Mouse (Mus musculus) megakaryocyte-erythroid progenitor cell, adult 5-6 weeks (primary cell): Measurements from ENCODE around the gene Mc1r. TPM values are rescaled to one million over a fixed set of nuclear protein-coding genes. Genes with fewer than 3 reads are reported as not detected.
"Not testable (repeated sequence)": the region's sequence is repeated elsewhere in the genome, so short reads cannot be mapped to it uniquely, and the experiment has no call there.

ENCODE experiments used
- ATAC-seq: replicated peaks from 2 replicates; pipeline ENCODE4 v1.8.0; 2016; ENCODE audit warnings: mild to moderate bottlenecking, inconsistent platforms; ENCODE audit not compliant: severe bottlenecking, poor library complexity, low FRiP score, low TSS enrichment
- total RNA-seq, 2 experiments: library from RNA; stranded (forward) in 1 of 2; stranded (reverse) in 1 of 2; fragments of 200-1000, 215-1000 nt in 1 of 2; fragments of >200 nt in 1 of 2; fragmentation: Nextera tagmentation in 1 of 2; gene quantifications; 2 replicates each; pipeline ENCODE4 v1.2.3; 2014 to 2017

Mc1r gene
- total RNA-seq, 2 experiments from 2014 or later = 1.7 TPM; not detected in 1

DNA sequence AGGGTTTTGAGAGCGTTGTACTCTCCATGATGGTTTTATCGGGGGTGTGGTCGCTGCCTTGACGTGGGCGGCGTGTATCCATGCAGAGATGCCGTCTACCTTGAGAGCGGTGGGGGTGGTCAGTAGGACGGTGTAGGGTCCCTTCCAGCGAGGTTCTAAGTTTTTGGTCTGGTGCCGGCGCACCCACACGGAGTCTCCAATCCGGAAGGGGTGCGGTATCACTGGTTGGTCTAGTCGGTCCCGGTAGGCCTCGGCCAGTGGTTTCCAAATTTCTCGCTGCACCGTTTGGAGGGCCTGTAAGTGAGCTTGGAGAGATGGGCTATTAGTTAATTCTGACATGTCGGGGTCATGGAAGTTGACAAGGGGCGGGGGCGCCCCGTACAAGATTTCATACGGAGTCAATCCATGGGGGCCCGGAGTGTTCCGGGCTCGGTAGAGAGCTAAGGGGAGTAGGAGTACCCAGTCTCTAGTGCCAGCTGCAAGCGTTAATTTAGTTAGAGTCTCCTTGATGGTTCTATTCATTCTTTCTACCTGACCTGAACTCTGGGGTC lies 21.5 kb downstream of the Mc1r start:
- ATAC-seq = no peak

DNA sequence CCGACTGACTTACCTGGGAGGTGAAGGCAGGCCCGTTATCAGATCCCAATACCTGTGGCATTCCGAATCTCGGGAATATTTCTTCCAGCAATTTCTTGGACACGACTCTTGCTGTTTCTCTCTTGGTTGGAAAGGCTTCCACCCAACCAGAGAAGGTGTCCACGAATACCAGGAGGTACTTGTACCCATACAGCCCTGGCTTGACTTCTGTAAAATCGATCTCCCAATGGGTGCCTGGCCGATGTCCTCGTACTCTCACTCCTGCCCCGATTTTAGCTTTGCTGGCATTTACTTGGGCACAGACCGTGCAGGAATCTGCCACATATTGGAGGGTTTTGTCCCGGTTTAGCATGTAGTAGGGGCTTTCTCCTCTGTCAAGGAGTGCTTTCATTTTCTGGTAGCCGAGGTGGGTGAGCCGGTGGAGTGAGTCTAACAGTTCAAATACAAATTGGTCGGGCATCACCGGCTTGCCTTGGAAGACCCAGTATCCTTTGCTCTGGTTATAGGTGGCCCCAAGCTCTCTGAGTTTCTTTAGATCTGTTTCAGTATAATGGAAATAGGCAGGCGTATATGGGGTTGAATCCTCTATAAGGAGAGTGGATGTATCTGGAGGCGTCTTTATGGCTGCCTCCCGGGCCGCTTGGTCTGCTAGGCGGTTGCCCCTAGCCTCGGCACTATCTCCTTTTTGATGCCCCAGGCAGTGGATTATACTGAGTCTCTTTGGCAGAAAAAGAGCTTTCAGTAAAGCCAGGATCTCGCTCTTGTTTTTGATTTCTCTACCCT lies 22.2 kb downstream of the Mc1r start:
- no peak for ATAC-seq

DNA sequence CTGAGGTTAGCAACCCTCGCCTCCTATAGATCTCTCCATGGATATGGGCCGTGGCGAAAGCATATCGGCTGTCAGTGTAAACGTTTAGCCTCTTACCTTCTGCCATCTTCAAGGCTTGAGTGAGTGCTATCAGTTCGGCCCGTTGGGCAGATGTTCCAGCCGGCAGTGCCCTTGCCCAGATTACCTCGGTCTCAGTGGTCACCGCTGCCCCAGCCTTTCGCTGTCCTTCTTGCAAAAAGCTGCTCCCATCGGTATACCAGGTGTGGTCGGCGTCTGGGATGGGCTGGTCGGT lies 22.8 kb downstream of the Mc1r start:
- not testable (repeated sequence) for ATAC-seq

DNA sequence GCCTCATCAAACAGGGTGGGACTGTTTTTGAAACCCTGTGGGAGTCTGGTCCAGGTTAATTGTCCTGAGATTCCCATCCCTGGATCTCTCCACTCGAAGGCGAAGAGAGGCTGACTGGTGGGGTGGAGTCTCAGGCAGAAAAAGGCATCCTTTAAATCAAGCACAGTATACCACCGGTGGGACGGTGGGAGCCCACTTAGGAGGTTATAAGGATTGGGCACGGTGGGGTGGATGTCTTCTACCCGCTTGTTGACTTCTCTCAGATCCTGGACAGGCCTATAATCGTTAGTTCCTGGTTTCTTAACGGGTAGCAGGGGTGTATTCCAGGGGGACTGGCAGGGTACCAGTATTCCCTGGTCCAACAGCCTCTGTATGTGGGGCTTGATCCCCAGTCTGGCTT lies 24.0 kb downstream of the Mc1r start:
- not testable (repeated sequence) for ATAC-seq

DNA sequence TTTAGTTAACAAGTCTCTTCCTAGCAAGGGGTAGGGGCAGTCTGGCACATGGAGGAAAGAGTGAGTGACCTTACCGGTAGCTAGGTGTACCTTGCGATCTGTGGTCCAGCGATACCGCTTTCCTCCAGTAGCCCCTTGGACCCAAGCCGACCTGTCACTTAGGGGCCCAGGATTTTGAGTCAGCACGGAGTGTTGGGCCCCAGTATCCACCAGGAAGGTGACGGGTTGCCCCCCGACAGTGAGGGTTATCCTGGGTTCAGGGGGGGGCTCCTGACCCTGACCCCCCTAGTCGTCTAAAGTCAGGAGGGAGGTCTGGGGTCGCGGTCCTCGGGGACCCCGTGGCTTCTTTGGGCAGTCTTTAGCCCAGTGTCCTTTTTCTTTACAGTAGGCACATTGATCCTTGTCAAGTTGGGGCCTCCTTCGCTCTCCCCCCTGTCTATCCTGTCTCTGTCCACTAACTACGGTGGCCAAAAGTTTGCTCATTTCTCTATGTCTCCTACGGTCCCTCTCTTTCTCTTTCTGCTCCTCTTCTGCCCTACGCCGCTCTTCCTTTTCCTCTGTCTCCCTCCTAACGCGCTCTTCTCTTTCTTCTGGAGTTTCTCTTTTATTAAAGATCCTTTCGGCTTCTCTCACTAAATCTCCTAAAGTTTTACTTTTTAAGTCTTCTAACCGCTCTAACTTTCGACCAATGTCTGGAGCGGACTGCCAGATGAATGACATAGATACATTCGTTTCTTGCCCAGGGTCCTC lies 24.9 kb downstream of the Mc1r start:
- ATAC-seq = no peak

DNA sequence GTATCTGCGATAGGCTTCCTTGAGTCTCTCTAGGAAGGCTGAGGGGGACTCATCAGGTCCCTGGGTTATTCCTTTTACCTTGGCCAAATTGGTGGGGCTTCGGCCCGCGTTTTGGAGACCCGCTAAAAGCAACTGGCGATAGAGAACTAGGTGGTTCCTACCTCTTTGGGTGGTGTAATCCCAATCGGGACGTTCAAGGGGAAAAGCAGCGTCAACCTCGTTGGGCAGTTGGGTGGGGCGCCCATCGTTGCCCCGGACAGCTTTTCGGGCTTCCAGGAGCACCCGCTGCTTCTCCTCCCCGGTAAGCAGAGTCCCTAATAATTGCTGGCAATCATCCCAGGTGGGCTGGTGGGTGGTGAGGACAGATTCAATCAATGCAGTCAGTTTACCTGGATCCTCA lies 25.5 kb downstream of the Mc1r start:
- ATAC-seq = no peak

DNA sequence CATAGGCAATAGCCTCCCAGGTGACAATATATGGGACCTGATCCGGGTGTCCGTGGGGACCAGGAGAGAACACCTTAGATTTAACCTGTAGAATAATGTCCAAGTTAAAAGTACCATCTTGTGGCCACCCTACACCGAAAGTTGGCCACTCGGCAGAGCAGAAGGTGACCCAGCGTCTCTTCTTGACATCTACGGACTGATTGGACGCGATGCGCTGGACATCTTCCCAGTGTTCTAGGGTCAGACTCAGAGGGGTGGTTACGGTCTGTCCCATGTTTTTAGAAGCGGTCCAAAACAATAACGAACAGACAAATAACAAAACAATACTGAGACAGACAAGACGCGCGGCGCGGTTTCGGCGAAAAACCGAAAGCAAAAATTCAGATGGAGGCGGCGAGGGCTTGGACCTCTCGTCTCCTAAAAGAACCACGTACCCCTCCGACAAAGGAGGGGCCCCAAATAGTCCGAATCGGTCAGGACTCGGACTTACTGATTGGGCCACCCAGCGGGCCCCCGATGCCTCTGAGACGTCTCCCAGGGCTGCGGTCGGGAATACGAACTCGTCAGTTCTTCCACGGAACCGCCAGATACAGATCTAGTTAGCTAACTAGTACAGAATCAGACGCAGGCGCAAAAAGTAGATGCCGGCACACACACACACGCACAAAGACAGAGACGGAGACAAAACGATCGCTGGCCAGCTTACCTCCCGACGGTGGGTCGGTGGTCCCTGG lies 26.5 kb downstream of the Mc1r start:
- ATAC-seq = not testable (repeated sequence)

DNA sequence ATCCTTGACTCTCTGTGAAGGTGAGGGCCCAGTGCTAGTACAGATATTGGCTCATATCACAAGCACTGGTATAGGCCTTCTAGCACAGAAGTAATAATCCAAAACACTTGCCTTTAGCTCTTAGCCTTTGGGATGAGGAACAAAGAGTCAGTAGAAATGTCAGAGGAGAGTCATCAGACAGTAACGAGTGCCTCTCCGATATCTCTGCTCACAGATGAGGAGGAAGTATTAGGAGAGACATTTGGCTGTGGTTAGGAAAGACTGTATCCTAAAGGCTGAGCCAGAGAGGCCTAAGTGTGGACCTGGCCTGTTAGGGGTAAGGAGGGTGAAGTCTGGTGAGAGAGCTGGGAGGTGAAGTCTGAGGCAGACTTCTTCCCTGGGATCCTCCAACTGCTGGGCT lies 34.9 kb downstream of the Mc1r start:
- ATAC-seq = no peak

DNA sequence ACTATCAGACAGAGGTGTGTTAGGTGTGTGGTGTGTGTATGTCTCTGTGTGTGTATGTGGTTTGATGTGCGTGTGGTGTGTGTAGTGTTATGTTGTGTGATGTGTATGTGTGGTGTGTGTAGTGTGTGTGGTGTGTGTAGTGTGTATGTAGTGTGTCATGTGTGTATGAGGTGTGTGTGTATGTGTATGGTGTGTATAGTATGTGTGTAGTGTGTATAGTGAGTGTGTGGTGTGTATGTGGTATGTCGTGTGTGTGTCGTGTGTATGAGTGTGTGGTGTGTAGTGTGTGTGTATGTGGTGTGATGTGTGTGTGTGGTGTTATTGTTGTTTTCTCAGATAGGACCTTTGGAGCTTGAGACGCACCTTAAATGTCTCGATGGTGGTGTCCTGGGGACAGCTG lies 35.4 kb downstream of the Mc1r start:
- ATAC-seq = no peak

DNA sequence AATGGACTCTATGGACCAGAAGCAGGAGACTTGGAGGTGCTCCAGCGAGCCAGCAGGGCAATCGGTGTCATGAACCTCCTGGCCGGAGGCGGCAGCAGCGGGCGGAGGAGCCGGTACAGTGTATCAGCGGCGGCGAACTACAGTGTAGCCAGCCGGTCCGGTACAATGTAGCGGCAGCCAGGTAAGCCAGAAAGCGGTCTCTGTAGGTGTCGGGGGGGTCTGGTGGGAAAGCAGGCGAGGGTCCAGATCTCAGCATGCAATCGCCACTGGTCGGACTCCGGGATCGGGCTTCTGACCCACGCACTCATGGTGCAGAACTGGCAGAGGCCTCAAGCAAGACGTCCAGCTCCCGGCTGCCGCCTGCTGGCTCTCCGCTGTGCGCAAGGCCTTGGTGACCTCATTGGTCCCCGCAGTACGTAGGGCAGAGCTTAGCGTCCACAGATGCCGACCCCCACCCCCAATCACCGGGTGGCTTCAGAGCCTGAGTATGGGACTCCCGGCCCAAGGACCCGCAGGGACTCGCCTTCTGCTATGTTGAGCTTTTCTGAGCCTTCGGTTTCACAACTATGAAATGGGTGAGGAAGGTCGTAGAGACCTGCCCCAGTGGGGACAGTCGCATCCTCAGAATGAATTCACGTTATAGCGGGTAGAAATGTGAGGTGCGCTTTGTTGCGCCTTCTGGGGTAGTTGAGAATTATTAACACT lies 36.1 kb downstream of the Mc1r start:
- peak; percentile 92 for ATAC-seq

DNA sequence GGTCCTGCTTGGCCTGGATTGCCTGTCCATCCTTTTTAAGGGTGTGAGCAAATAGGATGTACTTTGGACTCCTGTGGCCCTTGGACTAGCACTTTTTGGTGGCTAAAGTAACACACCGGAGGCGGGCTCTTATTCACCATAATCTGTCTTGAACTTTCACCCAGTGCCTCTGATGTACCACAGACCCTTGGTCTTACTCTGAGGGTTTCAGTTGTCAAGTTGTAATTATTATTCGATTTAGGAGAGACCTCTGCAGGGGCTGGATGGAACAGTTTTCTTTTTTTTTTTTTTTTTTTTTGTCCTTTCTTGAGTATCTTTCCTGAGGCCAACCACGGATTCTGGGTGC lies 36.6 kb downstream of the Mc1r start:
- ATAC-seq = 0 out of 2 replicates have a peak, but pooled peaks have one; percentile 3

DNA sequence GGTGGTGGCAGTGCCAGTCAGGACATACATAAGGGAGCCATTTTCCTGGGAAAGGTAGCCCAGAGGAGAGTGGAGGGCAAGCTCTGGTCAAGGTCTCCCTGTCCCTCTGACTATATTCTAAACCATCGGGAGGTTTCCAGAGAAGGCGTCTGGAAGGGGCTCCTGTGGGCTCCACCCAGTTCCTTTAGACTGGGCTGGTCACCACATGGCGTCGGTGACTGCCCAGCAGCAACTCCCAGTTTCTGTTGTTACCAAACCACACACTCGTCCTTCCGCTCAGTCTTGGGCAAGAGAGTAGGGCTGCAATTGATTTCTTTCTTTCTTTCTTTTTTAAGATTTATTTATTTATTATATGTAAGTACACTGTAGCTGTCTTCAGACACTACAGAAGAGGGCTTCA lies 37.2 kb downstream of the Mc1r start:
- ATAC-seq = no peak

DNA sequence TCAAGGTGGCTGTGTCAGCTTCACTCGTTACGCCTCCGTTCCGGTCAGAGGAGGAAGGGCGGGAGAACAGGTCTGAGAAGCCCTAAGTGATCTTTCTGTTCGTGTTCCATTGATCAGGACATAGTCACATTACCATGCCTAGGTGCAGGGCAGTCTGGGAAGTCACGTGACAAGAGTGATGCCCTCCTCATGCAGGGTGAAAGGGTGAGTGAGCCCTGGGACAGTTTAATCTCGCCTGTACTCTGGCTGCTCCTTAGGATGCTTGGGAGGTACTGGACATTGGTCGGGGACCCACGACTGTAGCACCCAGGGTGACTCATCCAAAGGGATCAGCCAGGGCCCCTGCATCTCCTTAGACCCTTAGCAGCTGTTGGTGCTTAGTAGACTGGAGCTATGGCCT lies 39.1 kb downstream of the Mc1r start:
- no peak for ATAC-seq

DNA sequence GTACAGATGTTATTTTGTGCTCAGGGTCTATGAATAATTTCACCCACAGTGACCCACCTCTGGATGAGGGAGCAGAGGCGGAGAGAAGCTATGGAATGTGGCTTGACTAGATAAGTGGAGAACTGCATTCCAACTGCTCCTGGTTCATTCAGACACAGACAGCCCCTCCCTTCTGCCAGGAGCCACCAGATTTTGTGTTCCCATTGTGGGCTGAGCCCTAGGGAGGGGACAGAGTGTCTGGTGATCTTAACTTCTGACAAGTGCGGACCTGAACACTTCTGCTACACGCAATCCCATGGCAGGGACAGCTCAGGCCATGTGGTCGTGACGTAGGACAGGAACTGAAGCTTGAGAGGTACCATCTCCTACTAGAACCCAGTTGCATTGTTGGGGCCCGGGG lies 39.9 kb downstream of the Mc1r start:
- ATAC-seq = no peak

DNA sequence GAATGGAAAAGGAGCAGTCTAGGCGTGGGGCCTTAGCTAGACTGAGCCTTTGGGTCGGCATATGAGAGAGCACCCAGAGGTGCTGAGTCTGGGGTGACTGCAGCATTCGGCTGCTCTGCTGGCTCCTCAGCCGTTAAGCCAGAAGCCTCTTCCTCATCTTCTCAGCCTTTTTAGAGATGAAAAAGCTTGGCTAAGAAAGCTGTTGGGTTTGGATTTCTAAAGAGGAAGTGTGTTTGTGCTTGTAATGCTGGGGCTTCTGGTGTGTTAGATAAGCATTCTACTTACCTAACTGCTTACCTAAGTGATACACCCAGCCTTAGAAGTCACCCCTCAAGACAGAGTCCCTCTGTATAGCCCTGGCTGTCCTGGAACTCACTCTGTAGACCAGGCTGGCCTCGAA lies 43.9 kb downstream of the Mc1r start:
- ATAC-seq = peak; percentile 36

DNA sequence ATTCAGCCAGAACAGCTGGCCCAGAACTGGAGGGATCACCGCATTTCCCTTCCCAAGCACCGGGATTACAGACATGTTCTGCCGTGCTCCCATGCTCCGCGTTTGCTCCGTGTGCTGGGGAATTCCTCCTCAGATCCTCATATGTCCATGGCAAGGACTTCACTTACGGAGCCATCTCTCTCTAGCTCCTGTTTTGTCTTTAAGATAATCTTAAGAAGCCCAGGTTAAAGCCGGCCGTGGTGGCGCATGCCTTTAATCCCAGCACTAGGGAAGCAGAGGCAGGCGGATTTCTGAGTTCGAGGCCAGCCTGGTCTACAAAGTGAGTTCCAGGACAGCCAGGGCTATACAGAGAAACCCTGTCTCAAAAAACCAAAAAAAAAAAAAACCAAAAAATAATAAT lies 44.8 kb downstream of the Mc1r start:
- not testable (repeated sequence) for ATAC-seq

DNA sequence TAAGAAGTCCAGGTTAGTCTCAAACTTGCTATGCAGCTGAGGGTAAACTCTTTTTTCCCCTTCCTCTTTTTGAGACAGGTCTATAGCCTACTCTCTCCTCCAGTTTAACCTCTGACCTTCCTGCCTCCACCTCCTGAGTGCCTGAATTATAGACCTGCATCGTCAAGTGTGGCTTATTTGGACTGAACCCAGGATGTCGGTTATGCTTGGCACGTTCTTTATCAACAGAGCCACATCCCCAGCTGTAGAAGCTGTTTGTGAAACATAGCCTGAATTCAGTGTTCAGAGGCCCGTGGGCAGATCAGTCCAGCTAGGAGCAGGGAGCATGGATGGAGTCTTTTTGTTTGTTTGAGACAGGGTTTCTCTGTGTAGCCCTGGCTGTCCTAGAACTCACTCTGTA lies 45.2 kb downstream of the Mc1r start:
- ATAC-seq = peak; percentile 62

DNA sequence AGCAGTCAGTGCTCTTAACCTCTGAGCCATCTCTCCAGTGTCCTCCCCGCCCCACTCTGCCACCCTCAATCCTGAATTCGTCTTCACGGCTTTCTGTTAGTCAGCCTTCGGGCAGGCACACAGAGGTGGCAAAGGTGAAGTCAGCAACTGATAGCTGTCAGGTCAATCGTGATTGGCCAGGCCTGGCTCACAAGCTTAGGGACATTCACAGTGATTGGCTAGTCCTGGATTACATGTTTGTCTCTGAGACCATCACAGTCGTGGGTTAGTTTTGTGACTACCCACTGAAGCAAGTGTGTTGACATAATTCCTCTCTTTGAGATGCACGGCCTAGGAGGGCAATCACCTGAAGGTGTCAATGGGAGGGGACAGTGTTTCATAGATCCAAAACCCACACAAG lies 46.4 kb downstream of the Mc1r start:
- 0 out of 2 replicates have a peak, but pooled peaks have one; percentile 22 for ATAC-seq

DNA sequence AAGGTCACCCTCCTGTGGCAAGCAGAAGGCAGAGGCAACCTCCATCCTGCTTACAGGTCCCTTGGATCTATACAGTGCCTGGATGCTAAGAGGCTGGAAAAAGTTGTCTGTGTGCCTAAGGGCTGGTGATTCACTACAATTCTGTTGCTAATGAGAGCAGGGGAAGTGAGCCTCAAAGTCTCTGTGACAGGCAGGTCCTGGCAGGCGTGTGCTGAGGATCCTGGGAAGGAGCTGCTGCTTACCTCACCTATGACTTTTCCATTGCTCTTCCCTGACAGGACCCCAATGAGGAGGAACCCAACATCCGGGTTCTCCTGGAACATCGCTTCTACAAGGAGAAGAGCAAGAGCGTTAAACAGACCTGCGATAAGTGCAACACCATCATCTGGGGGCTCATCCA lies 47.0 kb downstream of the Mc1r start:
- no peak for ATAC-seq

DNA sequence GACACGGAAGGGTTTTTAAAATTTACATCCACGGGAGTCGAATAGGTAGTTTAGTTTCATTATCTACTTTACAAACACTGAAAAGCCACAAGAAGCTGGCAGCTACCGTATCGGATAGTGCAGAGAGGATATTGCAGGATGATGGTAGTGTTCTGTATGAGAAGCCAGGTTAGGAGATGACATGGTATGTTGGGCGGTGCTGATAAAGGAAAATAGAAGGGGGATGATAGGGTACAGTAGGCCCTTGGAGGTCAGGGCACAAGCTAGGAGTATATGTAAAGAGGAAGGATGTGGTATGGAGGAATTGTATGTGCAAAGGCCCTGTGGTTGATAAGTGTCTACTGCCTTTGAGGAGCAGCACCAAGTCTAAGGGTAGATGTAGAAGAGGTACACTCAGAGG lies 47.7 kb downstream of the Mc1r start:
- peak; percentile 68 for ATAC-seq
